Mouse (Mus musculus) heart, adult 2 months (tissue): ENCODE results near the gene Hyal3.

Source experiments
- CTCF ChIP-seq: fragments of 200-600 bp; IDR thresholded peaks from 2 replicates; pipeline ENCODE4 v1.8.1; 2022; ENCODE audit warnings: antibody characterized with exemption, mild to moderate bottlenecking, moderate library complexity
- EP300 ChIP-seq: fragments of 200-500 bp; IDR thresholded peaks from 2 replicates; pipeline ENCODE4 v1.6.1; 2011; ENCODE audit warnings: low read depth, low read length, control low read depth; ENCODE audit not compliant: insufficient read depth
- POLR2A ChIP-seq: fragments of 200-500 bp; IDR thresholded peaks from 2 replicates; pipeline ENCODE4 v1.6.1; 2011; ENCODE audit warnings: mild to moderate bottlenecking, low read depth, low read length, control low read depth; ENCODE audit not compliant: insufficient read depth

GRCm38 (mm10) chr9:107545199-107545598 is 35.4 kb upstream of the Hyal3 start:
- no peak for TF ChIP-seq CTCF
- no peak for TF ChIP-seq POLR2A
- no peak for TF ChIP-seq EP300
